Mouse (Mus musculus) adrenal gland (tissue): Measurements from ENCODE around the gene Brd4.

Source experiments
- intact Hi-C: fragments of 180-260 bp; cut with DNase I; formaldehyde crosslinking; loops from one replicate; pipeline ENCODE4 v1.15.1; 2025

Gene Brd4

DNA sequence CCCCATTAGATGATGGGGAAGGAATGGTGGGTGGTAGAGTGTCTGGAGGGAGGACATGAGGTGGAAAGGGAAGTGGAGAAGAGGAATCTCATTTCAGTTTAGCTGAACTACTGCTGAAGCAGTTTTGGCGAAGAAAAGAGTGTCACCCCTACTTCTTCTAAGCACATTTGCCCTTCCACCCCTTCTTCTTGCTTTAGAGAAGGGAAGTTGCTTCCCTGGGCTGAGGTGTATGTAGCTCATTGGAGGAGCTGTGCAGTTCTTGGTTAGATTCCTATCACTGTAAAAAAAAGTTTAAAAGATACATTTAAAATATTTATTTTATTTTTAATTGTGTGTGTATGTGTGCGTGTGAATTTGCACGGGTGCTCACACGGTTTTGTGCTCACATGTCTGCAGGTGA is 107.6 kb downstream of the Brd4 start:
- intact Hi-C loops = no loop called here

DNA sequence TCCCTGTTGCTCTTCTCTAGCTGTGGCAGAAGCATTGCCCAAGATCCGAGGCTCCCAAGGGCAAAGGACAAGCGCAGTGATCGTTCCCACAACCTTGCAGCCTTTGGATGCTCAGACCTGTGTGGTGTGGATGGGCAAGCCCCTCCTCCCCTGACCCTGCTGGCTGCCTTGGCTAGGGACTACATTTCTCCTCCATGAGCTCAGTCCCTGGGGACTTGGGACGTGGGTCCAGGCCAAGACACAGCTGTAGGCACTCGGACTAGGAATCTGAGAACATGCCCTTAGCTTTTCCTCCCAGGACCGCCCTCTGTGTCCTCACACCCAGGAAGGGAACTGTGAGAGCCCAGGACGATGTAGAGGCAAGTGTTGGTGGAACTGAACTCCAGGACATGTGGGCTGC is 111.4 kb downstream of the Brd4 start:
- intact Hi-C loops = no loop called here

DNA sequence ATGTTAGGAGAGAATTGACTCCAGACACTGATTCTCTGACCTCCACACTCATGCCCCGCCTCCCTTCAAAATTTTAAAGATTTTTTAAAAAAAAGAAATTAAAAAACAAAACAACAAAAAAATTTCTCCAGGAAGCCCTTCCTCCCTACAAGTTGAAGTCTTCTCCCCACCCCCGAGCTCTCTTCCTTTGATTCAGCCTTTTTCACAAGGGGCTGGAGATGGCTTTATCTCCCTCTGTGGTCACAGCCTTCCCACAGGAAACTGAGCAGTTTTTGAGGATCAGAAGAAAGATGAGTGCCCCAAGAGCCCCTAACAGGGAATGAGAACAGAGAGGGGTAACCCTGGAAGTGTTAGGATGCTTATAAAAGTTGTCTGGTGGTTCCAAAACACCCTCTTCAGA is 112.0 kb downstream of the Brd4 start:
- intact Hi-C loops = no loop called here

DNA sequence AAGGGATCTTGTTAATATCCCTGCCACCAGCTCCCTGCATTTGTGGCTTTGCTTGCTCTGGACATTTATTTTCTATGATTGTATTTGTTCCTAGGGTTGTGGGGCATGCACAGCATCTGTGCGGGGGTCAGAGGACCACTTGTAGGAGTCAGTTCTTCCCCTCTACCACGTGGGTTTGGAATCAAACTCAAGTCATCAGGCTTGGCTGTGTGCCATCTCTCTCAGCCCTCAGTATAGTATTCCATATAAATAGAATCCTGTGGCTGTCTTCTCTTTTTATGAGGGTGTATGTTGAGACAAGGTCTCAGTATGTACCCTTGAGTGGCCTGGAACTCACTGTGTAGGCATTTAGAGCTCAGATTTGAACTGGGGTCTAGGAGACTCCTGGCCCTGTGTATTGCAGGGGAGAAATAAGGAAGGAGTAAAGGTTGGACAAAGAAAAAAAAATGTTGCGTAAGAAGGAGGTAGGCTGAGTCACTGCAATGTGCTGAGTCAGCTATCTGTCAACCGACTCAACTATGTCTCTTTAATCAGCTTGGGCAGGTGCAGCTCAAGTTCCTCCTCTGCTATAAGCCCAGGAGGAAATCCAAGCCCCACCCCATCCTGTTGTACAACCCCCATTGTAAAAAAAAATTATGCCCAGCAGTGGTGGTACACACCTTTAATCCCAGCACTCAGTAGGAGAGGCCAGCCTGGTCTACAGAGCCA is 114.8 kb downstream of the Brd4 start:
- intact Hi-C loops = no loop called here

DNA sequence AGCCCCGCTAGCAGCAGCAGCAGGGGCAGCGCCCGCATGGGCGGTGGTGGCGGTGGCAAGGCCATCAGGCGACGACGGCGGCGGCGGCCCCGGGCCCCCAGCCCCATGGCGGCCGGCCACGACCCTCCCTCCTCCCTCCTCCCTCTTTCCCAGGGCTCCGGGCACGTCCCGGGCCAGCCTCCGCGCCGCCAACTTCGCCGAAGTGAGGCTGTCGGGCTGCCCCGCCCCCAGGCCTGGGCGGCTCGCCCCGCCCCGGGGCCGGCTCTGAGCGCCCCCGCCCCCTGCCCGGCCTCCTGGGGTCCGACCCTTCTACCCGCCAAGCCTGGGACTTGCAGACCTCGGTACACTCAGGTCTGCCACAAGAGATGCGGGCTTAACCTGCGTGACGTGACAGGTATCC is 117.8 kb downstream of the Brd4 start, which contains the start of gene Notch3:
Gene Notch3 (minus strand): TSS at position 166 of the 400 bp plus-strand sequence.
- intact Hi-C loops = no loop called here

DNA sequence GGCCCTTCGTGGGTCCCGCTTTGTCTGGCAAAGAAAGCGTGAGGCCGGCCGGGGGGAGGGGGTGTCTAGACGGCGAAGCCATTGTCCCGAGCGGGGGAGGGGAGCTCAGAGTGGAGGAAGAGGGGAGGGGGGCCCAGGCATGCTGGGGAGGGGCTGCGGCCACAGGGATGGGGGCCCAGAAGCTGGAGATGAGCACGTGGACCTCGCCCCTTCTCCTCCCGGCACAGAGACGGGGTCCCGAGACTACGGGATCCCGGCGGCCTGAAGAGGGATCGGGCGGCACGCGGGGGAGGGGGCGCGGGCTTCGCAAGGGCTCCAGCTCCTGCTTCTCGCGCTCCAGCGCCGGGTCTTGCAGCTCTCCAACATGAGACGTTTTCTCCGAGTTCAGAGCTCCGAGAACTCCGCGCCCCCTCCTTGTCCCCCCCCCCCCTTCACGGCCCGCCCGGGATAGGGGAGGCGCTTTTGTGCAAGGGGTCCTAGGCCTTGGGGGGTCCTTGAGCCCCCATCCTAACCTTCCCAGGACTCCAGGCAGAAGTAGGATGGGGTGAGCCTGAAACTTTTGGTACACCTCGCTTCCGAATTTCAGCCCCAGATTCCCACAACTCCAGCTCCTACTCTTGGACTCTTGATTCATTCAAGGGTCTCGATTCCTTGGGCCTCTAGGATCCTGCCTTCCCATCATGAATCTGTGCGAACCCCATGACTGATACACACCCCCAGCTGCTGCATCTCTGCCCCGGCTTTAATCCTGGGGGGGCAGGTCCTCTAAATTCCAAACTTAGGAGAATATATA is 118.5 kb downstream of the Brd4 start:
- intact Hi-C loops = no loop called here

DNA sequence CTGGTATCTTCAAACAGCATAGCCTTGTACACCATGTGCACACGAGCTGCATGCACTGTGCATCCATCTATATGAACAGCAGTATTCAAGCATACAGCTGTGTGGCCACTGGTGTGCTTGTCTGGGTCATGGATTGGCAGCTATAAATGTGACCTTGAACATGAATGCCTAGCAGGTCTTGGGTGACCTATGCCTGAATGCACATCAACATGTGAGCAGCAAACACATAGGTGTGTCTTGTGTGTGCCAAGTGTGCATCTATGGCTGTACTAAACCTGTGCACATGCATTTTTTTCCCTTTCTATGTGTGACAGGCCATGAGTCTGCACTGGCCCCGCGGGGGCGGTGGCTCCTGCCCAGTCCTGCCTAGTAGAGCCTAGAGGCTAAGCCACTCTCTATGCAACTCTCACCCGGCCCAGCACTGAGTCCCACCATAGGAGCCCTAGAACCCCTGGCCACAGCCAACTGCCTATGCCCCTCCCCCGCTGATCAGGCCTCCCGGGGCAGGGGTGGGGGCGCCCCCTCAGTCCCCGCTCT is 119.2 kb downstream of the Brd4 start:
- intact Hi-C loops = no loop called here

DNA sequence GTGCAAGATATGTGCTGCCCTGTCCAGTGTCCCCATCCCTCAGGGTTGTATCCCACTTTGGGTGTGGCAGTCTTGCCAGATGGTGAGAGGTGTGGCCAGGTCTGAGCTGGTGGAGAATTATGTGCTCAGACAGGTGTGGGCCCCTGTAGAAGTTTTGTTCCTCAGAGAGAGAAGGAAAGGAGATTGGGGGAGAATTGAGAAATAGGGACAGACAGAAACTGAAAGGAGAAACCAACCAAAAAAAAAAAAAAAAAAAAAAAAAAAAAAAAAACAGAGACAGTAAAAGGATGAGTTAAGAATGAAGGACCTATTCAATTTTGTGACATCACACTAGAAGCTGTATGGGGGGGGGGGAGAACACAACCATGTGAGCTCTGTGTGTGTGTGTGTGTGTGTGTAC is 119.7 kb downstream of the Brd4 start:
- intact Hi-C loops = no loop called here

DNA sequence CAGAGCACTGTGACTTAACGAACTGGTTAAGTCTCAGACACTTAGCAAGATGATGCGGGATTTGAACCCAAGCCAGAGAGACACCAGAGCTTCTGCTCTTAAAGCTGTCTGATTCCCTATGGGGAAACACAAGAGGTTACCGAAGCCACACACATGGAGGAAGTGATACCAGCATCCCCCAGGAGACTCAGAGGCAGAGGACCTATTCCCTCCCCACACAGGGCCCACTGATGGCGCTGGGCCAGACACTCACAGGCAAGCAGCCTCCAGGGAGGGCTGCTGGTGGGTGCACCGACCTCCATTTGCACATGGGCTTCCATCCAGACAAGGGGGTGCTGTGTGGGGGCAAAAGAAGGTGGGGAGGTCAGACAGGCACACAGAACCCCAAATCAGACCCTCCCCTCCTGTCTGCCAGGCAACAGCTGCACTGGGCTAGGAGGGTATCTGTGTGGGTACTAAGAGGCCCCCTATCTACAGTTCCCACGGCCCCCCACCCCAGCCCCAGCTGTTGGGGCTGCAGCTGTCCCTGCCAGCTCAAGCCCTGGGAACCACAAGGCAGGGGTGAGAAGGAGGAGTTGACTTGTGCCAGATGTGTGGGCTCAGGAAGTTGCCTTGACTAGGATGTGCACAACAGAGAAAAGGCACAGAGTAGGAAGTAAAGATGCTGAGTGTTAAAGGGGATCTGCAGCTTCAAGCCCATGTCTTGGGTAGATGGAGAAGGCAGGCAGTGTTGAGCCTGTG is 120.4 kb downstream of the Brd4 start:
- intact Hi-C loops = no loop called here

DNA sequence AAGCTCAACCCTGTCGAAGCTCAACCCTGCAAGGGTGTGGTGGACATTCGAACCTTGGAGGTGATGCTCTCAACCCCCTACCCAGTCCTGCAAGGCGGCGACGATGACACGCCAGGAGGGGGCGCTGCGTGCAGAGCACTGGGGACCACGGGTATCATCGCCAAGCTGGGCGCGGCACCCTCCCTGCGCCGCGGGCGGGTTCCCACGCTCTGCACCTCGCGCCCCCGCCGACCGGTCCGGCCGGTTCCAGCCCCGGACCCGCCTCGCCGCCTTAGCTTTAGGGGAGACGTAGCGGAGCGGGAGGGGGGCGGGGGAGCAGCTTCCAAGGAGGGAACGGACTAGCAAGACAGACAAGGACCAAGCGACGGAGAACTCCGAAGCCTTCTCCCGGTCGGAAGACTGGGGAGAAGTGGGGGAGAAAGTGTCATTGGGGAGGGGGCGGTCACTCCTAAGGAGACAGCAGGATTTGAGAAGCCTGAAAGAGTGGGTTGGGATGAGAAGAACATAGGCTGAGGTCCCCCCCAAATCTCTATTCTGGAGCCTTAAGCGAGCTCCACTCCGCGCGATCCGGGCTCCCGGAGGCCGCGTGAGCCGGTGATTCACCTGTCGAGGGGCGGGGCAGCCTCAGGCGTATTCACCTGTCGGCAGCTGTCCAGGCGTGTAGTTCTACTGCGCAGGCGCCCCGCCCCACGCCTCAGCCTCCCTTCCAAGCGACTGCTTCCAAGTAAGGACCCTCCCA is 122.2 kb downstream of the Brd4 start:
- intact Hi-C loops = no loop called here

DNA sequence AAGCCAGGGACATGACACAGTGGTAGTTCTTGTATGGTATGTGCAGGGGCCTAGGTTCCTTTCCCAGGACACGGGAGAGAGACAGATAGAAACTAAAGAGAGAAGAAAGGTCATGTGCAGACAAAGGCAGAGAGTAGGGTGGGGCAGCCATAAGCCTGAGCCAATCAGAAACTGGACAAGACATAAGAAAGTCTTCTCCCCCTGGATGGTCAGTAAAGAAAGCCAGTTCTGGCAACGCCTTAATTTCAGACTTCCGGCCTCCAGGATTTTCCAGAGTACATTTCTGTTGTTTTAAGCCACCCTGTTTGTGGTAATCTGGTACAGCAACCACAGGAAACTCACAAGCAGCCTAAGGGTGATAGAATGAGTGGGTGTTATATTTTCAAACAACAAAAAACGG is 123.6 kb downstream of the Brd4 start:
- intact Hi-C loops = no loop called here

DNA sequence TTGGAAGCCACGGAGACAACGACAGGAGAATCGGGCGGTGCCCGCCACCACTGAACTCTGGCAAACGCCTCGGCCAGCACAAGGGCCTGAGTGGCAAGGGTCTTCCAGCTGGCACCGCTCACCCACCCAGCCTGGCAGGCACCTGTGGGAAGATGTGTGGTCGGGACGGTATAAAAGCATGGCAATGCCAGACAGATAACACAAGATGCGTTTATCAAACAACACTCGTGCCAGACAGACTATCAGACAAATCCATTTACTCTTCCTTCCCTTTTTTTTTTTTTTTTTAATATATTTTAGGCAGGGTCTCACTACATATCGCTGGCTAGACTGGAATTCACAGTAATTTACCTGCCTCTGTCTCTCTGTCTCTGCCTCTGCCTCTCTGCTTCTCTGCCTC is 125.7 kb downstream of the Brd4 start:
- intact Hi-C loops = no loop called here

DNA sequence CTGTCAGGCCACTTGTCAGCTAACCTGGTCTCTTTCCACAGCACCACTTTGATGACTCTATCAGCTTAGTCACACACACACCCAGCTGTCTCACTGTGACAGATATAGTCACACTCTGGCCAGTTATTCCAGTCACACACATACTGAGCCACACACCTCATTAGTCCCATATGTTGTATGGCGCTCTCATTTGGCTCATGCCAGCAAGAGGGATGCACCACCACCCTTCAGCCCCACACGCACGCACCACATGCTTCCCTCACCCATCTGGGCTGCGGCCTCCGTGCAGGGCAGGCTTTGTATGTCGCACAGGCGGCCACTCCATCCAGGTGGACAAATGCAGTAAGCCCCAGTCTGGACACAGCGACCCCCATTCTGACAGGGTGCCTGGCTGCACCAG is 137.8 kb downstream of the Brd4 start:
- intact Hi-C loops = no loop called here
